Comparison of ENCODE assay signal across 16 mouse cellular contexts in genomic region chr7:68687140-68687611, GRCm38 (mm10).
DNase-seq lines count a peak whose midpoint lies in the region; ATAC-seq and TF ChIP-seq lines count a peak whose summit lies in the region.
"Had no signal": no experiment of that assay in that cellular context is flagged by ENCODE, and none has a peak within 500 bp of the region (broad histone marks: within the 10 kb centered on the region; RNA-seq: fewer than 3 reads in every experiment).

No protein-coding gene starts in this region.

- WGBS in kidney, embryonic 16.5 days: 33% methylated on average over 4 of the region's 4 CpGs

- intact Hi-C loops in gastrocnemius, adult 2 months (cut with DNase I): no loop called here

- no peaks in the 10 kb centered on the region for H3K36me3 ChIP-seq in kidney, embryonic 16.5 days (ENCODE audit: insufficient read depth, low read length)
- H3K36me3 ChIP-seq: forebrain, embryonic 15.5 days; limb, embryonic 15.5 days; midbrain, embryonic 12.5 days had no signal

- peak overlapping the region; percentile 51; the same call in 1 of the 2 replicates for H3K27ac ChIP-seq in gastrocnemius, adult 2 months
- peak overlapping the region; percentile 63; the same call in 1 of the 2 replicates for H3K27ac ChIP-seq in kidney, embryonic 16.5 days (ENCODE audit: low read length)
- H3K27ac ChIP-seq: forebrain, embryonic 15.5 days; limb, embryonic 15.5 days; midbrain, embryonic 12.5 days had no signal

- DNase-seq in gastrocnemius, adult 2 months: no peak
- no peak for DNase-seq in gastrocnemius, adult 8-10 months (ENCODE audit: low spot score in 2 of 2)
- no peak for DNase-seq in kidney, postnatal 14 days
- peak; percentile 12 for DNase-seq in lung, postnatal 25 days (ENCODE audit: low spot score)
- no peak for DNase-seq in lung, adult 18-20 months
- peak; percentile 5 for DNase-seq in mesoderm, embryonic 11.5 days (ENCODE audit: low read depth, low spot score)
- DNase-seq in urinary bladder, adult 18-20 months (ENCODE audit: low spot score in 2 of 2): no peak
- DNase-seq: cerebellum, adult 18-20 months; kidney, postnatal 4 days; right cerebral cortex, adult 18-20 months had no signal

- ATAC-seq in kidney, embryonic 16.5 days (ENCODE audit: low FRiP score, low TSS enrichment): peak; percentile 19; the same call in 1 of the 2 replicates
- ATAC-seq: forebrain, embryonic 15.5 days; Patski had no signal

- H3K27me3 ChIP-seq in kidney, embryonic 16.5 days (ENCODE audit: insufficient read depth, low read length): no peaks in the 10 kb centered on the region
- H3K27me3 ChIP-seq: forebrain, embryonic 15.5 days; limb, embryonic 15.5 days; midbrain, embryonic 12.5 days; Patski had no signal

- peaks cover 3% of the 10 kb centered on the region; the same call in 1 of the 2 replicates for H3K9me3 ChIP-seq in kidney, embryonic 16.5 days (ENCODE audit: low read length)
- H3K9me3 ChIP-seq: forebrain, embryonic 15.5 days; limb, embryonic 15.5 days; midbrain, embryonic 12.5 days had no signal

- TF ChIP-seq CTCF in gastrocnemius, adult 2 months (IDR thresholded peaks at IDR 0.05): no peak

- no peak overlapping the region for H3K4me3 ChIP-seq in gastrocnemius, adult 2 months
- H3K4me3 ChIP-seq in kidney, embryonic 16.5 days (ENCODE audit: low read length): no peak overlapping the region
- H3K4me3 ChIP-seq: forebrain, embryonic 15.5 days; limb, embryonic 15.5 days; midbrain, embryonic 12.5 days had no signal

- no peak overlapping the region for H3K9ac ChIP-seq in kidney, embryonic 16.5 days (replicated peaks; ENCODE audit: low read length)
- H3K9ac ChIP-seq: forebrain, embryonic 15.5 days; limb, embryonic 15.5 days; midbrain, embryonic 12.5 days had no signal

- no peak overlapping the region for H3K4me2 ChIP-seq in kidney, embryonic 16.5 days (replicated peaks; ENCODE audit: low read depth, low read length)
- H3K4me2 ChIP-seq: forebrain, embryonic 15.5 days; heart, embryonic 11.5 days; limb, embryonic 15.5 days; midbrain, embryonic 12.5 days had no signal

- H3K4me1 ChIP-seq in kidney, embryonic 16.5 days (ENCODE audit: insufficient read depth, low read length): peaks cover 18% of the 10 kb centered on the region
- H3K4me1 ChIP-seq: midbrain, embryonic 12.5 days had no signal

Comparison
In these comparisons a context has a peak if more than half of its experiments do, and no peak if none do; other contexts are left out.
1. DNase-seq: peak in lung, postnatal 25 days (single experiment) and mesoderm, embryonic 11.5 days (single experiment); none in gastrocnemius, adult 2 months (single experiment), gastrocnemius, adult 8-10 months (0 of 2), kidney, postnatal 14 days (single experiment), lung, adult 18-20 months (0 of 2) and urinary bladder, adult 18-20 months (0 of 2).